Mouse (Mus musculus) spleen, adult 2 months (tissue): Measurements from ENCODE around the gene Ppp4r4. TPM values are rescaled to one million over a fixed set of nuclear protein-coding genes. Genes with fewer than 3 reads are reported as not detected.

ENCODE experiments used
- DNase-seq, 2 experiments: peaks; one replicate each; pipeline versions ENCODE4 v3.0.0 to v3.0.0-alpha.2; 2012 to 2021; ENCODE audit warnings: low spot score in 2 of 2, low read depth in 1 of 2
- H3K27ac ChIP-seq: fragments of 200-500 bp; 2 replicates; pipeline ENCODE4 v1.5.1; 2012; ENCODE audit warnings: low read length, inconsistent platforms; ENCODE audit not compliant: insufficient read depth
- H3K27me3 ChIP-seq: fragments of 200-500 bp; 2 replicates; pipeline ENCODE4 v1.6.1; 2012; ENCODE audit warnings: mild to moderate bottlenecking, moderate library complexity, low read length, inconsistent platforms; ENCODE audit not compliant: control insufficient read depth, insufficient read depth
- H3K36me3 ChIP-seq: fragments of 200-500 bp; 2 replicates; pipeline ENCODE4 v1.6.1; 2012; ENCODE audit warnings: mild to moderate bottlenecking, low read length, inconsistent platforms; ENCODE audit not compliant: control insufficient read depth, insufficient read depth
- H3K4me1 ChIP-seq: fragments of 200-500 bp; 2 replicates; pipeline ENCODE4 v1.6.1; 2011; ENCODE audit warnings: inconsistent platforms; ENCODE audit not compliant: control insufficient read depth, insufficient read depth, insufficient read length
- H3K4me3 ChIP-seq: fragments of 200-500 bp; 2 replicates; pipeline ENCODE4 v1.5.1; 2011; ENCODE audit warnings: mild to moderate bottlenecking, inconsistent platforms; ENCODE audit not compliant: insufficient read depth, insufficient read length; ENCODE audit errors: extremely low read depth
- CTCF ChIP-seq: fragments of 200-500 bp; IDR thresholded peaks from 2 replicates; pipeline ENCODE4 v1.5.1; 2011; ENCODE audit warnings: mild to moderate bottlenecking, inconsistent platforms; ENCODE audit not compliant: insufficient read depth, insufficient read length, insufficient replicate concordance; ENCODE audit errors: extremely low read depth
- POLR2A ChIP-seq: fragments of 200-500 bp; IDR thresholded peaks from 2 replicates; pipeline ENCODE4 v1.6.1; 2011; ENCODE audit warnings: low read depth, low read length, inconsistent platforms
- WGBS: fragments of 180-500 bp; shearing (Covaris S2); methylation state at CpG from one replicate; pipeline ENCODE4 v1.1.7; 2018; 5-methylcytosine and 5-hydroxymethylcytosine counted together
- polyA plus RNA-seq: library from polyadenylated mRNA; depleted of rRNA; stranded (reverse); fragments of >200 nt; gene quantifications from 2 replicates; pipeline ENCODE4 v1.2.3, GENCODE M21; 2012

Gene Ppp4r4
- polyA plus RNA-seq, 1 experiment: 0.08 TPM

- no peak overlapping the region for H3K4me3 ChIP-seq
- H3K27me3 ChIP-seq: no peaks in the 10 kb centered on the region
- H3K27ac ChIP-seq: no peak overlapping the region
- DNase-seq: no peak
- no peaks in the 10 kb centered on the region for H3K4me1 ChIP-seq
- 91% methylated on average over 8 of the region's 8 CpGs for WGBS
- H3K36me3 ChIP-seq: no peaks in the 10 kb centered on the region
- TF ChIP-seq POLR2A (no peak), CTCF (no peak)
These were observed 22.2 kb upstream of the Ppp4r4 start for GRCm38 (mm10) chr12:103509893-103510292.

- 52% methylated on average over 2 of the region's 2 CpGs for WGBS
- Histone ChIP-seq H3K4me1 (no peaks in the 10 kb centered on the region), H3K27me3 (no peaks in the 10 kb centered on the region), H3K36me3 (no peaks in the 10 kb centered on the region), H3K4me3 (no peak overlapping the region), H3K27ac (no peak overlapping the region)
- DNase-seq: no peak
- no peak for TF ChIP-seq CTCF
- TF ChIP-seq POLR2A: no peak
These were observed 20.5 kb upstream of the Ppp4r4 start for GRCm38 (mm10) chr12:103511586-103511985.

GRCm38 (mm10) chr12:103513039-103513438 is 19.0 kb upstream of the Ppp4r4 start:
- Histone ChIP-seq H3K36me3 (no peaks in the 10 kb centered on the region), H3K27me3 (no peaks in the 10 kb centered on the region), H3K4me3 (no peak overlapping the region), H3K4me1 (no peaks in the 10 kb centered on the region), H3K27ac (no peak overlapping the region)
- TF ChIP-seq POLR2A (no peak), CTCF (no peak)
- DNase-seq: no peak
- WGBS: 73% methylated on average over 2 of the region's 2 CpGs

DNA sequence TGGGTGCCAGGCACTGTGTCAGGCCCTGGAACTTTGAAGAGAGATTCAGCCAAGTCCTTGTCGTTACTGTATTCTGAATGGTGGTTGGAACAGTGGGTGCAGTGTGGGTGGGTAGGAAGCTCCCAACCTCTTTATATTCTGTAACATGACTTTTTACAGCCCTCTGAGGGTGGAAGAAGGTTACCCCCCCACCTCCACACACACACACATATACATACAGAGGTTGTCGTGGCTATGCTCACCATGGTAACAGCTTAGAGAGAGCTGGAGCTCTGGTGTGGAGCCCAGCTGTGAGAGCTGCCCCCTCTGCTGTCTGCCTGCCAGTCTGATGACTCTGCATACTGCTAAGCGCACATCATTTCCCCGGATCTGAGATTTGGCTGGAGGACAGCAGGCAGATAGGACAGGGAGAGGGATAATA is 18.6 kb upstream of the Ppp4r4 start:
- no peak for DNase-seq
- no peaks in the 10 kb centered on the region for H3K27me3 ChIP-seq
- no peak overlapping the region for H3K27ac ChIP-seq
- H3K4me3 ChIP-seq: no peak overlapping the region
- H3K36me3 ChIP-seq: no peaks in the 10 kb centered on the region
- TF ChIP-seq POLR2A: no peak
- TF ChIP-seq CTCF: no peak
- H3K4me1 ChIP-seq: no peaks in the 10 kb centered on the region
- 53% methylated on average over 4 of the region's 4 CpGs for WGBS

DNA sequence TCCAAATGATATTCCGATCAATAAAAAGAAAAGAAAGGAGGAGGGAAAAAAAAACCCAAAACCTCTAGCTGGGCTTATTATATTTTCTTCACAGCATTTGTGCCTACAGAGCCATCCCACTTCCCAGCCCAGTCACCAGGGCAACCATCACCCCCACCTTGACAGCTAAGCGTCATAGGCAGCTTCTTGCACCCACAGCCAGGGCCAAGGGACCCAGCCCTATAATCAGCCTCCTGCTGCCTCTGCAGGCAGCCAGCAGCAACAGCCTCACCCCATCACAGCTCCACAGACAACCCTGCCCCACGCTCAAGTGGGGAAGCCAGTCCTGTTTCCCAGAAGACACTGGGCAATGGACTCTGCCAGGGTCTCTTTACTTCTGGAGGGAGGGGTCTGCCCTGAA is 17.7 kb upstream of the Ppp4r4 start:
- Histone ChIP-seq H3K4me3 (no peak overlapping the region), H3K27ac (no peak overlapping the region), H3K4me1 (no peaks in the 10 kb centered on the region), H3K27me3 (no peaks in the 10 kb centered on the region), H3K36me3 (no peaks in the 10 kb centered on the region)
- TF ChIP-seq POLR2A (no peak), CTCF (no peak)
- WGBS: 60% methylated on average over 3 of the region's 3 CpGs
- no peak for DNase-seq

DNA sequence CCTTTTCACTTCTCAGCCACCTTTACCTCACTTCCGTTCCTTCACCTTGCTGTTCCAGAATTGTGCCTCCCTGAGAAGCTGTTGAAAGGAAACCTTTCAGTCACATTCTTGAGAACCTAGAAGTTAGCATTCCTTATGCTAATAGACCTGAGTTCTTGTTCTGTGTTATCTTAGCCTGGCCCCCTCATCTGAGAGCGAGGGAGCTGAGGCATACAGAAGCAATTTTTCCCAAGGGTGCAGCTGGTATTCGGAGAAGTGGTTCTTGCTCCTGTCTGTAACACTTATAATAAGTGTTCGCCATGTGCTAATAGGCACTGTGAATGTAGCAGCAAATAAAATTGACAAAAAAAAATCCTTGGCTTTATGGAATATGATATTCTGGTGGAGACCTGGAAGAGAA is 16.4 kb upstream of the Ppp4r4 start:
- no peak overlapping the region for H3K27ac ChIP-seq
- TF ChIP-seq CTCF (no peak), POLR2A (no peak)
- no peak overlapping the region for H3K4me3 ChIP-seq
- 86% methylated on average over 4 of the region's 4 CpGs for WGBS
- H3K4me1 ChIP-seq: no peaks in the 10 kb centered on the region
- H3K27me3 ChIP-seq: no peaks in the 10 kb centered on the region
- no peak for DNase-seq
- no peaks in the 10 kb centered on the region for H3K36me3 ChIP-seq

DNA sequence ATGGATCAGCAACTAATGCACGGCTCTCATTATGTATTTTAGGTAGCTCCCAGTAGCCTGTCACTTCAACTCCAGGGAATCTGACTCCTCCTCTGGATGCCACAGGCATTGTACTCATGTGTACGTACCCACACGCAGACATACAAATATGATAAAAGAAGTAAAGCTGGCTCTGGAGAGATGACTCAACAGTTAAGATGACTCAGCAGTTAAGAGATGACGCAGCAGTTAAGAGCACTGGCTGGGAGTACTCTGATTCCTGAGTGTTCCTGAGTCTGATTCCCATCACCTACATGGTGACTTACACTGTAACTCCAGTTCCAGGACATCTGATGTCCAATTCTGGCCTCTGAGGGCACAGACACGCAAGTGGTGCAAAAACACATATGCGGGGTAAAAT is 13.4 kb upstream of the Ppp4r4 start:
- no peaks in the 10 kb centered on the region for H3K4me1 ChIP-seq
- H3K27me3 ChIP-seq: no peaks in the 10 kb centered on the region
- no peak for DNase-seq
- H3K4me3 ChIP-seq: no peak overlapping the region
- WGBS: 86% methylated on average over 6 of the region's 6 CpGs
- no peaks in the 10 kb centered on the region for H3K36me3 ChIP-seq
- no peak overlapping the region for H3K27ac ChIP-seq
- TF ChIP-seq CTCF (no peak), POLR2A (no peak)
